Mouse (Mus musculus): Measurements from ENCODE around the gene Ralgapa1.

Ralgapa1 gene

DNA sequence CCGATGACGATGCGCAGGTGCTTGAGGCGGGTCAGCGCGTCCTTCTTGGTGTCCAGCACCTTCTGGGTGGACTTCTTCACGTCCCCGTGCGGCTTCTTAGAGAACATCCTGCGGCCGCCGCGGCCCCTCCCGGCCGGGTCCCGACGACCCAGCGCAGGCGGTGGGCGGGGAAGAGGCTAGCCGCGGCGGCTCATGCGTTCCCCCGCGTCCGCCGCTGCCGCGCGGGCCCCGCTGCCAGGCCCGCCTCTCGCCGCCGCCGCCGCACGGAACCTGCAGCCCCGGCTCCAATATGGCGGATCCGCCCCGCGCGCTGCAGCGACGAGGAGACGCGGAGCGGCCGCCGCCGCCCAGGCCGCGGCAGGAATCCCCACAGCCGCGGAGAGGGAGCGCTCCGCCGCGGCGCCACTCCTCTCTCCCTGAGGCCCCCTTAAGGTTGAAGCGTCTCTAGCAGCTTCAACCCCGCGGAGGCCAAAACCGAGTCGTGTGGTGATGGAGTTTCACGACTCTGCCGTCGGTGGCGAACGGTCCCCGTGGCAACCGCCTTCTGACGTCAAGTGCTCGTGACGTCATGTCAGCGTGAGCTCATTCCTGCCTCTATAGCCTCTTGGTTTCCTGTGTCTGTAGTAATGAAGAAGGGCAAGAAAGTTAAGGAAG lies at the start of gene Ralgapa1:
Ralgapa1 (minus strand) TSS at position 507 of the 654 bp plus-strand sequence.
- peak; percentile 89 for DNase-seq (ENCODE audit: inconsistent ontology term)

DNA sequence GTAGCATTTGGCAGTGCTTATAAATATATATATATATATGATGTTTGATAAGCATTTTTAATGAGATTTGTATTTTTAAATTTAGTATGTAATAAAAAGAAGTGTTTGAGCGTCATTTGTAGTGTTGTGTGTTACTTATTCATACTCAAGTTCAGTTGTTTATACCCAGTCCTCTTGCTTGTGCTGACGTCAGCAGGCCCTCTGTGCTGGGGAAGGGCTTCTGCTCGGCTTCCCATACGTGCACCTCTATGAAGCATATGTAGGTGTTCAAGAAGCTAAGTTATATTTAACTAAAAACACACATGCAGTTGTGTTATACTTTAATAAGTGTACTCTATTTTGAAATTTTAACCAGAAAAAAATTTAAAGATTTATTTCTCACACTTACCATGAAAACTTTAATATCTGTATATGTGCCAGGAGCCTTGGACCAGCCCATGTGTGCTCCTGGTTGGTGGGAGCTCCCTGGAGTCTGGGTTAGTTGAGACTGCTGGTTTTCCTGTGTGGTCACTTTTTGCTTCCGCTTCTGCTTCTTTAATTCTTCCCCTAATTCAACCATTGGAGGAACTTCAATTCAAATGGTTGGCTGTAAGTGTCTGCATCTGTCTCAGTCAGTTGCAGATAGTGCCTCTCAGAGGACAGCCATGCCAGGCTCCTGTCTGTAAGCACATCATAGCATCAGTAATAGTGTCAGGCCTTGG lies 48.8 kb upstream of the Ralgapa1 start:
- DNase-seq (ENCODE audit: inconsistent ontology term), result no peak

DNA sequence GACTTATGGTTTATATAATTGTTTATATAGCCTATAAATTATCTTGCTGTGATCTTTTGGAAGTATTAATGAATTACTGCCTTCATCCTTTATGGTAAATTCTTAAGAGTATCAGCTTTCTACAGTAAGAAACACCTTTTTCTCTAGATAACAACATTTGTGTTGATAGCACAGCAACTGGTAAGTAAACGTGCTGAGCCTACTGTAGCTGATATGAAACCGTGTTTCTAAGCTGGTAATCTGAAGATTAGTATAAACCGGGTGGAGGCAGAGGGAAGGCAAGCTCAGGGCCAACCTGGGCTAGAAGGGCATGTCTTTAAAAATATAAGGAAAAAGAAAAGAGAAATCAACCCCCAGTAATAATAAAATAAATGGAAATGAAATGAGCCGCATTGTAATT lies 46.8 kb upstream of the Ralgapa1 start:
- DNase-seq (ENCODE audit: inconsistent ontology term), result no peak

DNA sequence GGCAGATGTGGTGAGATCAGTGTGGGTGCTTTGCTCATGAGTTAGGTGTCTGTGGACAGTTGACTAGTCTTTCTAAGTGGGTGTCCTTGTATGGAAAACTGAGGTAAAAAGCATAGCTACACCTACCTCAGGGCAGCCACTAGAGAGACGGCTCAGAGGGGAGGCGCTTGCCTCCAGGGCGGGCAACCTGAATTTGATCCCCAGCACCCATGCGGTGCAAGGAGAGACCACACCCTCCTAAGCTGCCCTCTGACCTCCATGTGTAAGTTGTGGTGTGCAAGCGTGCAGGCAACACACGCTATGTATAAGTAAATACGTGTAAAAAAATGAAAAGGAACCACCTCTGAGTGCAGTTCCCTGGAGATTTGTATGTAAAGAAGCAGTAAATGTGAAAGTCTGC lies 39.7 kb upstream of the Ralgapa1 start:
- no peak for DNase-seq (ENCODE audit: inconsistent ontology term)

DNA sequence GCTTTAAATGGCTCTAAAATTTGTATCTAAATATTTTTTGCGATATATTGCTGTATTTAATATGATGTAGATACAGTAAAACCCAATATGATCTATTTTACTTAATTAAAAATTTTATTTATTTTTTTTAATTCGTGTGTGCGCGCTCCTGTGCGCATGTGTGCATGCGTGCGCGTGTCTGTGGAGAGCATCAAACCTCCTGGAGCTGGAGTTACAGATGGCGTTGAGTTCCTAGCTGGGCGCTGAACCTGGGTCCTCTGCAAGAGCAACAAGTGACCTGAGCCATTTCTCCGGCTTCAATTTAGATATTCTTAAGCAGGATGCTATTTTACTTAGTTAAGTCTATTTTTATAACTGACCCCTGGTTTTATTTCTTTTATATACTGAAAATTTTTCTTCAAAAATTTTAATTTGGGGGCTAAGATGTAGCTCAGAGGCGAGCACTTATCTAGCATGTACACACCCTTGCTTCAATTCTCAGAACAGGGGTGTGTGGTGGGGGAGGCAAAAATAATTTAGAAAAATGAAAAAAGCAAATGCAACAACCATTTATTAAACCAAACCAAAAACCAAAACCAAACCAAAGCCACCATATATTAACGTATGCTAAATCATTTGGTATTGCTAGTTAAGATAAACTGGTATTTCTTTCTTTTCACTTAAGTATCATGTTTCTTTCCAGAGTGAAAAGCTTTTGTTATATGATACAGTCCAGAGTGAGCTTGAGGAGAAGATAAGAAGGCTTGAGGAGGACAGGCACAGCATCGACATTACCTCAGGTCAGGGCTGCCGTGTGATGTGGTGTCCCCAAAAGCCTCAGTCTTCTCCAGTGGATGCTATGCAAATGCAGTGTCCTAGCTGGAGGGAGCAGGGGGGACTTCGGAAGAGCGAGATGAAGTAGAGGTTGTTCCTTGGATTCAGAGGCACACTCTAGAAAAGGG lies 38.7 kb upstream of the Ralgapa1 start:
- DNase-seq (ENCODE audit: inconsistent ontology term), result no peak

DNA sequence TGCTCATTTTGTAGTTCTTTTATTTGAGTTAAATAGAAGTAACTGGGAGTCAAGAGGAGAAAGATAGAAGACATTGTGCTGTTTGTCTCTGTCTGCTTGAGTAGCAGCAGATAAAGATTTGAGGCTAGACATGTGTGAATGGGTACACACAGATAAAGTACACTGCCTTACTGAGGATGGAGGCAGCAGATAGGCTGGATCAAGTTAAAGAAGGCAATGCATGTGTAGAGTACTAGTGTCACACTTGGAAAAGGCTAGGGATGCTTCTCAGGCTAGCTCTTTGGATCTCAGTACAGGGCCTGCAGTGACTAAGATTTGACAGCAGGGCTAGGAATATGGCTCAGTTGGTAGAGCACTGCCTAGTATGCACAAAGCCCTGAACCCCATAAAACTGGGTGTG lies 29.7 kb upstream of the Ralgapa1 start:
- no peak for DNase-seq (ENCODE audit: inconsistent ontology term)

DNA sequence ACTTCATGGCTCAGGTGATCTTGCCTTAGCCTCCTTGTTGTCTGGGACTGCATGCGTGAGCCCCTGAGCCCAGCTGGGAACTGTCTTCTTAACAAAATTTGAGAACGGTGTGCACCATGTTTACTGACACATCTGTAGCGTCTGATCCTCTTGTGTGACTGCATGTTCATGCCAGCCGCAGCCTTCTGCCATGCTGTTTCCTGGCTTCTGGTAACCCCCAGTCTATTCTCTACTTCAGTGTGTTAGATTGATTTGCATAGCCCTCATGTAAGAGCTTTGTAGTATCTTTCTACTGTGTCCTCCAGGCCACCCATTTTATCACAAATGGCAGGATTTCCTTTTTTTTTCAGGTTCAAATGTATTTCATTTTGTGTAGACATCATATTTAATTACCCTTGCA lies 26.9 kb upstream of the Ralgapa1 start:
- DNase-seq (ENCODE audit: inconsistent ontology term), result no peak

DNA sequence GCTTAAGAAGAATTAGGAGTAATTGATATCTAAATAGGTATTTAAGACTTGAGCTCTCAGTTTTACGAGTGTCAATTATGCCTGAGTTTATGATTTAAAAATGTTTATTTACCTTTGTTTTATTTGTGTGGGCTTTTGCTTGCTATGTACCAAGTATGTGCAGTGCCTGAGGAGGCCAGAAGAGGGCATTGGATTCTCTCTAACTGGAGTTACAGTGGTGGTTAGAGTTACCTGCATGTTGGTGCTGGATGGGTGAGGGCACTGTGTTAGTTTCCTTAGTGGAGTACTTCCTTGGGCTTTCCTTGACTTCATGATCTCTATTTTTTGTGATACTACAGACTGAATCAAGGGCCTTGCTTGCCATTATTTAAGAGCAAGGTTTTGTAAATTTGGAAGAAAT lies 25.8 kb upstream of the Ralgapa1 start:
- DNase-seq (ENCODE audit: inconsistent ontology term), result no peak

DNA sequence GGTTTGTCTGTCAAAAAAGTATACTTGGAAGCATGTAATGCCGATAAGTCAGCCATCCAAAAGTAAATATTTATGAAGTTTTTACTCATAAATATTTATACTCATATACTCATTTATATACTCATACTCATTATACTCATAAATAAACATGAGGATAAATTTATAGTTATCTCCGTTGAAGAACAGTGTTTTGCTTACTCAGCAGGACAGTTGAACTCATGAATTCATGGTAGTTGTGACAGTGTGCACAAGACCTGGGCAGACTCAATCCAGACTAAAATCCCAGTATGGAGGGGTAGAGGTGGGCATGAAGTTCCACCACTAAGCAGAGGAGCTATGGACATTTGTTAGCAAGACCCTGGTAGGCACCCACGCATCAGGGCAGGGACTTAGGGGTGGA lies 16.5 kb upstream of the Ralgapa1 start:
- DNase-seq (ENCODE audit: inconsistent ontology term), result no peak

DNA sequence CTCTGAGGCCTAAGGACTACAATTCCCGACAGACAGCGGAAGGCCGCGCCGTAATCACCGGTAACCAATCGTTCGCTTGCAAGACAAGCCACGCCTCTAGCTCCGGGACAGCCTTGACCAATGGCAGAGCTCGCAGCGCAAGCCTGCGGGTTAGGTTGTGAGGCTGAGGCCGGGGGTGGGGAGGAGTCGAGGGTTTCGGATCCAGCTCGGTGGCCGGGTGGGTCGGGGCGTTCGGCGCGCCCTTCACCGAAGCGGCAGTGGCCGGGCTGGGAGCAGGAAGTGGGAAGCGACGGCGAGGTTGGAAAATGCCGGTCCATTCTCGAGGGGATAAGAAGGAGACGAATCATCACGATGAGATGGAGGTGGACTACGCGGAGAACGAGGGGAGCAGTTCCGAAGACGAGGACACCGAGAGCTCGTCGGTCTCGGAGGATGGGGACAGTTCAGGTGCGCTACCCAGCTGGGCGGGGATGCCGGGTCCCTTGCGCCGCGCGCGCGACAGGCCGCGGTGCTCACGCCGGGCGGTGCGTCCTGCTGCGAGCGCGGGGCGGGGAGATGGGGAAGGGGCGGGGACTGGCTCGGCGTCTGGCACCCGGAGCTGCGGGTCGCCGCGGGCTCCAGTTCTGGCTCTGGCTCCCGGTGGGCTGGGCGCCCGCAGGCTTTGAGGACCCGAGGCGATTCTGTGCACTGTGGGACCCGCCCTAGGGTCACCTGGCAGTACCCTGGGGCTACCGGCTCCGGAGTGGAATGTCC lies 15.4 kb upstream of the Ralgapa1 start, which contains the start of gene Brms1l:
Brms1l (plus strand) TSS at position 126 of the 753 bp plus-strand sequence.
- peak; percentile 97 for DNase-seq (ENCODE audit: inconsistent ontology term)

DNA sequence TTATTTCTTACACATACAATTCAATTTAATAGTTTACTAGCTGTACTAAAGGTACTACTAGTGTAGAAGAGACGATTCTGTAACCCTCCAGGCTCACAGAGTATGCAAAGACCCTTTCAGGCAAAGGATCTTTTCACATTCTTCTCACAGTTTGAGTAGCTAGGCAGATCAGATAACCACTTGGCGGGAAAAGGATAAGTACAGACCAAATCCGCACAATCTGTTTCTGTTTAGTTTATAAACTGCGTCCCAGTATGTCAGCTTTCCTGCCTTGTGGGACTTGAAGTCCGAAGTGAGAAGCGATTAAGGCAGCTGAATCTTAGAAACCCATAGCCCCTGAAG lies 14.9 kb upstream of the Ralgapa1 start:
- no peak for DNase-seq (ENCODE audit: inconsistent ontology term)

DNA sequence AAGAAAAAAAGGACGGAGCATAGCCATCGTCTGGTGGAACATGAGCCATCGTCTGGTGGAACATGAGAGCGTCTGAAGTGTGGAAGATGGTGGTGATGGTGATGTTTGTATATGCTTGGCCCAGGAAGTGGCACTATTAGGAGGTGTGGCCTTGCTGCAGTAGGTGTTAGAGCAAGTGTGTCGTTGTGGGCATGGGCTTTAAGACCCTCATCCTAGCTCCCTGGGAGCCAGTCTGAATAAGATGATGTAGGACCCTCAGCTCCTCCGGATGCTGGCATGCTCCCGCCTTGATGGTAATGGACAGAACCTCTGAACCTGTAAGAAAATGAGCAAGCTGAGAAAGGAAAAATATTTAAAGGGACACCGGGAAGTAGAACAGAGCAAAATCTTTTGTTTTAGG lies 13.9 kb upstream of the Ralgapa1 start:
- no peak for DNase-seq (ENCODE audit: inconsistent ontology term)

DNA sequence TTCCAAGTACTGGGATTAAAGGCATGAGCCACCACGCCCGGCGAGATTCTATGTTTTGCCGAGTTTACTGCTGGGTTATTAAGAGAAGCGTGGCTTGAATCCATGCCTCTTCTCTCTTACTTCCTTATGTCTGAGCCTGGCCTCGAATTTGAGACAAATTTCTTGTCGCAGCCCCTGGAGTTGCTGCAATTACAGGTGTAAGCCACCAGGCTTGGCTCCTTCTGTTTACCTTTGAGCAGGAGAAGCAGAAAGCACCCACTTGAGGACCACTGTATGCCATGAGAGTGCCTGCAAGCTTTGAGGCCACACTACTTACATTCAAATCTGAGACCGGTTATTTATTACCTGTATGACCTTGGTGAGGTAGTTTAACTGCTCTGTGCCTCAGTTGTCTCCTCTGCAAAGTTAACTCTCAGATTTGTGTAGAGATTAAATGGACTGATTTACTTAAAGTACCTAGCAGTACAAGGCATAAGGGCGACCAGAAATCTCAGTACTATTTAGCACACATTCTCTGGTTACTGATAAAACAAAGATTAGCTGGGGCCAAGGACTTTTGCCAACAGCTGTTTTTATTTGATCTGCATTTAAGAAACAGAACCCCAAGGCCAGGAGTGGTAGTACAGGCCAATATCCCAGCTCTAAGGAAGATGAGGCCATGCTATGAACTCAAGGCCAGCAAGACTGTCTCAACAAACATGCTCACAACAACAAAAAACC lies 13.1 kb upstream of the Ralgapa1 start:
- no peak for DNase-seq (ENCODE audit: inconsistent ontology term)

DNA sequence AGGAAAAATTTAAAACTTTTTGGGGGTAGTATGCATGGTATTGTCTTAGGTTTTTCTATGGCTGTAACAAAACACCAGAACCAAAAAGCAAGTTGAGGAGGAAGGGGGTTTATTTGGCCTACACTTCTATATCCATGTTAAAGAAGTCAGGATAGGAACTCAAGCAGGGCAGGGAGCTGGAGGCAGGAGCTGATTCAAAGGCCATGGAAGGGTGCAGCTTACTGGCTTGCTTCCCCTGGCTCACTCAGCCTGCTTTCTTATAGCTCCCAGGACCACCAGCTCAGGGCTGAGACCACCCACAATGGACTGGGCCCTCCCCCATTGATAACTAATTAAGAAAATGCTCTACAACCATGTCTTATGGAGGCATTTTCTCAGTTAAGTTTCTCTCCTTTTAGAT lies 12.0 kb upstream of the Ralgapa1 start:
- no peak for DNase-seq (ENCODE audit: inconsistent ontology term)

DNA sequence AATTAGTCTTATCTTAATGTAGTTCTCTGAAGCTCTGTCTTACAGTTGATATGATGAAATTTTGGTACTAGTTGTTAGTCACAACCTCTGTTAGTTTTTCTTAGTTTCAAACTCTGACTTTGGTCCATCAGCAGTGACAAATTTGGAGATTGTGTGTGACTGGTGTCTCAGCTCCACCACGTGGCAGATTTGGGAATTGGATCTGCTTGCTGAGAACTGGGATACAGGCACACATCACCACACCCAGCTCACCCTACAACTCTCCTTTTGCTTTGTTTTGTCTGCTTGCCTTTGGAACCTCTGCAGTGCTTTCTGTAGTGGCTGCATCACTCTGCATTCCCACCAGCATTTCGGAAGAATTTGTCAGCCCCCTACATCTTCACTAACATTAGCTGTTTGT lies 10.1 kb upstream of the Ralgapa1 start:
- peak; percentile 33 for DNase-seq (ENCODE audit: inconsistent ontology term)

DNA sequence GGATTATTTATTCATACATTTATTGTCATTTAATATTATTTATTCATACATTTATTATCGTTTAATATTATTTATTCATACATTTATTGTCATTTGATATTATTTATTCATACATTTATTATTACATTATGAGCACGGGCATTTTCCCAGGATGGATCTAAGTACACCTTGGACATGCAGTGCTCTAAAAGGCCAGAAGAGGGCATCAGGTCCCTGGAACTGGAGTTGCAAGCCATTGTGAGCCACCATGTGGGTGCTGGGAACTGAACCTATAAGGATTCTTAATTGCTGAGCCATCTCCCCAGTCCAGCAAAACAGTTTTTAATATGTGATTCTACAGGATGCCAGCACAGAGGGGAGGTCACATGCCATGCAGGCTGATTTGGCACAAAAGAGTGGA lies 4.6 kb upstream of the Ralgapa1 start:
- DNase-seq (ENCODE audit: inconsistent ontology term), result no peak

DNA sequence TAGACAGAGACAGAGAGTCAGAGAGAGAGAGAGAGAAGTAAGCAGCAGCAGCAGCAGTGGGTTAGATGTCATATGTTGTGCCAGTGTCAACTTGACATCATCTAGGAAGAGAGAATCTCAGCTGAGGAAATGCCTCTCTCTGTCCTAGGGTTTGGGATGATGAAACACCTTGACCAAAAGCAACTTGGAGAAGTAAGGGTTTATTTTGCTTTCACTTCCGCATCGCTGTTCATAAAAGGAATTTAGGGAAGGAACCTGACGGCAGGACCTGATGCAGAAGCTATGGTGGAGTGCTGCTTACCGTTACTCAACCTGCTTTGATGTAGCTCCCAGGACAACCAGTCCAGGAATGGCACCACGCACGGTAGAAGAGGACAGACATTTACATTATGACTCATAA lies 3.1 kb upstream of the Ralgapa1 start:
- DNase-seq (ENCODE audit: inconsistent ontology term), result no peak

DNA sequence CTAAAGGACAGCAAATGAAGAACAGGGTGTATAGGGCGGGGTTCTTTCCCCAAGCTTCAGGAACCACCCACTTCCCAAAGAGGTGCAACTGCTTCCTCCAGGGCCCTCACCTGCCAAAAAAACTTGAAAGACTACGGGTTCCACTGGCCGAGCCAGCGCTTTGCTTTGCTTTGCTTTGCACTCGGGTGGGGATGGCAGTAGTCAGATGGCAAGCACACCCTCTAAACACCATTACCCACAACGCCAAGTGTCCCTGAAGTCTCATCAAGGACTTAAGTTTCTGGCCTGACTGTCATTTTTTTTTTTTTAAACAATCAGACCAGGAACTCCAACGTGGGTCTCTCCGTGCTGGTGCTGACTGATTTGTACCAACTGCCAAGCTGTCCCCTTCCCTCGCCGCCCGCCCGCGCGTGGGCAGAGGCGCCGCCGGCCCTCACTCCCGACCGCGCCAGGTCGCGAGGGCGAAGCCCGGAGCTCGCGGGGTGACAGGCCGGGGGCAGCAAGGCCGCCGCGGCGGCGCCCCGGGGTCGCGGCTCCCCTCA lies 777 bp downstream of the Ralgapa1 start:
- peak; percentile 71 for DNase-seq (ENCODE audit: inconsistent ontology term)

DNA sequence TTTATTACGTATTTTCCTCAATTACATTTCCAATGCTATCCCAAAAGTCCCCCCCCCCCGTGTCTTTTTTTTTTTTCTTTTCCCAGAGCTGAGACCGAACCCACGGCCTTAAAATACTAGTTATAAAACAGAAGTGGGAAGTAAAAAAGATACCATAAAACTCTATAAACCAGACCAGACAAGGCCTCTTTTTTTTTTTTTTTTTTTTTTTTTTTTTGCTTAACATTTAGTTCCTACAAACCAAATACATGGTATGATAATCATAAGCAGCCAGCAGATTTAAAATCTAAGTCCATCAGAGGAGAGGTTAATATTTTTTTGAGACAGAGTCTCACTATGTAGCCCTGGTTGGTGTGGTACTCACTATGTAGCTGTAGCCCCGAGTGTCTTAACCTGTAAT lies 4.5 kb downstream of the Ralgapa1 start:
- DNase-seq (ENCODE audit: inconsistent ontology term), result no peak

DNA sequence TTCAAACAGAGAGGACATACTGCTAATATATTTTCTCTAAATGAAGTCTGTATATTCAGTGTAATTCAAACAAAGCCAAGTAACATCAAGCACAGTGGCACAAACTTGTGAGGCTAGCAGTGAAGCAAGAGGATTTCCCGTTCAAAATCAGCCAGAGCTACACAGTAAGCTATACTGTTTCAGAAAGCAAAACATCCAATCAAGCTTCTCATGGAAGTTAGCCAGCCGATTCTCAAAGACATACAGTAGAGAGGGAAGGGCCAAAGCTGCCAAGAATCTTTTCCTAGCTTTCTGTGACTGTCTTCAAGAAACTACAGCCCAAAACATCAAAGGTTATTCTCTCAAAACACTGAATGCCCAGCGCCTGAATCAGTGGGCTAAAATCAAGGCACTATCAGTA lies 15.9 kb downstream of the Ralgapa1 start:
- peak; percentile 22 for DNase-seq (ENCODE audit: inconsistent ontology term)

DNA sequence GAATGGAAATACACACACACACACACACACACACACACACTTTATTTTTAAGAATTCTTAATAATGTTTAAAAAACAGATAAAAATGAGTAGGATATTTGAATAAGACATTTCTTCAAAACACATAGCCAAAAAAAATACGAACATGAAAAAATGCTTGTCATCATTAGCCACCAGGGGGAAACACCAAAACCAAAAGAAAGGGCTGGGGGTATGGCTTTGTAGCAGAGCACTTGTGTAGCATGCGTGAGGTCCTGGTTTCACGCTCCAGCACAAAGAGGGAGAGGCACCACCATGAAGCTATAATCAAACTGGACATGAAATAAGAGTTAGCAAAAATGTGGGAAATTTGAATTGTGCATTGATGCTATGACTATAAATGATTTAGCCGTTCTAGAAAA lies 19.8 kb downstream of the Ralgapa1 start:
- DNase-seq (ENCODE audit: inconsistent ontology term), result no peak

Measured in Muller cell, postnatal 12 days (primary cell).